Mouse (Mus musculus): Measurements from ENCODE around the gene Nell2. TPM values are rescaled to one million over a fixed set of nuclear protein-coding genes. Genes with fewer than 3 reads are reported as not detected.

Gene Nell2
- polyA plus RNA-seq, 1 experiment from 2014 or later = 166 TPM

- Histone ChIP-seq H3K9me3 (no peaks in the 10 kb centered on the region), H3K4me2 (no peak overlapping the region), H3K4me3 (no peak overlapping the region), H3K27me3 (no peaks in the 10 kb centered on the region), H3K36me3 (no peaks in the 10 kb centered on the region), H3K27ac (replicated peaks) (no peak overlapping the region), H3K4me1 (replicated peaks) (peaks cover 8% of the 10 kb centered on the region; the same call in 1 of the 2 replicates), H3K9ac (no peak overlapping the region)
- 71% methylated on average over 4 of the region's 4 CpGs for WGBS
- no peak for ATAC-seq (ENCODE audit: low read depth)
Observed at GRCm38 (mm10) chr15:95460041-95460566, 68.3 kb downstream of the Nell2 start.

- Histone ChIP-seq H3K36me3 (no peaks in the 10 kb centered on the region), H3K4me2 (no peak overlapping the region), H3K4me1 (replicated peaks) (no peaks in the 10 kb centered on the region; the same call in 1 of the 2 replicates), H3K27me3 (no peaks in the 10 kb centered on the region), H3K9me3 (no peaks in the 10 kb centered on the region), H3K9ac (no peak overlapping the region), H3K4me3 (no peak overlapping the region), H3K27ac (replicated peaks) (no peak overlapping the region)
- no peak for ATAC-seq (ENCODE audit: low read depth)
- 79% methylated on average over 11 of the region's 11 CpGs for WGBS
Observed at GRCm38 (mm10) chr15:95444586-95444985, 83.8 kb downstream of the Nell2 start.

- Histone ChIP-seq H3K9ac (no peak overlapping the region), H3K4me1 (replicated peaks) (peaks cover 7% of the 10 kb centered on the region), H3K36me3 (peaks cover 9% of the 10 kb centered on the region; the same call in 1 of the 2 replicates), H3K27ac (replicated peaks) (no peak overlapping the region), H3K4me2 (no peak overlapping the region), H3K9me3 (no peaks in the 10 kb centered on the region), H3K4me3 (no peak overlapping the region), H3K27me3 (no peaks in the 10 kb centered on the region)
- no peak for ATAC-seq (ENCODE audit: low read depth)
- 82% methylated on average over 4 of the region's 4 CpGs for WGBS
Observed at GRCm38 (mm10) chr15:95437740-95438139, 90.6 kb downstream of the Nell2 start.

GRCm38 (mm10) chr15:95436261-95436660 is 92.1 kb downstream of the Nell2 start:
- WGBS = 85% methylated on average over 1 of the region's 1 CpGs
- Histone ChIP-seq H3K4me1 (replicated peaks) (peaks cover 19% of the 10 kb centered on the region), H3K27ac (replicated peaks) (no peak overlapping the region), H3K4me3 (no peak overlapping the region), H3K36me3 (peaks cover 9% of the 10 kb centered on the region; the same call in 1 of the 2 replicates), H3K4me2 (no peak overlapping the region), H3K9ac (no peak overlapping the region), H3K27me3 (no peaks in the 10 kb centered on the region), H3K9me3 (no peaks in the 10 kb centered on the region)
- ATAC-seq (ENCODE audit: low read depth) = no peak

GRCm38 (mm10) chr15:95431156-95431799 is 97.1 kb downstream of the Nell2 start:
- peaks cover 47% of the 10 kb centered on the region for H3K4me1 ChIP-seq (replicated peaks)
- H3K9me3 ChIP-seq = no peaks in the 10 kb centered on the region
- no peaks in the 10 kb centered on the region for H3K27me3 ChIP-seq
- 28% methylated on average over 13 of the region's 13 CpGs for WGBS
- peak overlapping the region; percentile 74; the same call in 1 of the 2 replicates for H3K27ac ChIP-seq (replicated peaks)
- no peak overlapping the region for H3K9ac ChIP-seq
- no peak overlapping the region for H3K4me2 ChIP-seq
- no peak overlapping the region for H3K4me3 ChIP-seq
- ATAC-seq (ENCODE audit: low read depth) = peak; percentile 44; the same call in 1 of the 2 replicates
- H3K36me3 ChIP-seq = peaks cover 9% of the 10 kb centered on the region; the same call in 1 of the 2 replicates

GRCm38 (mm10) chr15:95430000-95430399 is 98.4 kb downstream of the Nell2 start:
- H3K4me3 ChIP-seq = no peak overlapping the region
- 93% methylated on average over 8 of the region's 8 CpGs for WGBS
- H3K4me2 ChIP-seq = no peak overlapping the region
- no peak for ATAC-seq (ENCODE audit: low read depth)
- H3K4me1 ChIP-seq (replicated peaks) = peaks cover 47% of the 10 kb centered on the region
- H3K9me3 ChIP-seq = no peaks in the 10 kb centered on the region
- no peak overlapping the region for H3K27ac ChIP-seq (replicated peaks)
- peaks cover 6% of the 10 kb centered on the region; the same call in 1 of the 2 replicates for H3K36me3 ChIP-seq
- H3K27me3 ChIP-seq = no peaks in the 10 kb centered on the region
- H3K9ac ChIP-seq = no peak overlapping the region

GRCm38 (mm10) chr15:95428003-95428663 is 100.2 kb downstream of the Nell2 start:
- no peak overlapping the region for H3K4me3 ChIP-seq
- H3K9me3 ChIP-seq = no peaks in the 10 kb centered on the region
- 19% methylated on average over 7 of the region's 7 CpGs for WGBS
- H3K4me1 ChIP-seq (replicated peaks) = peaks cover 44% of the 10 kb centered on the region
- no peaks in the 10 kb centered on the region for H3K36me3 ChIP-seq
- H3K9ac ChIP-seq = no peak overlapping the region
- H3K27ac ChIP-seq (replicated peaks) = peak overlapping the region; percentile 74
- H3K4me2 ChIP-seq = no peak overlapping the region
- ATAC-seq (ENCODE audit: low read depth) = 0 out of 2 replicates have a peak, but pooled peaks have one; percentile 57
- H3K27me3 ChIP-seq = no peaks in the 10 kb centered on the region

GRCm38 (mm10) chr15:95425085-95425484 is 103.3 kb downstream of the Nell2 start:
- no peaks in the 10 kb centered on the region for H3K27me3 ChIP-seq
- ATAC-seq (ENCODE audit: low read depth) = no peak
- no peak overlapping the region for H3K27ac ChIP-seq (replicated peaks)
- WGBS = 78% methylated on average over 7 of the region's 7 CpGs
- no peak overlapping the region for H3K9ac ChIP-seq
- H3K4me3 ChIP-seq = no peak overlapping the region
- H3K36me3 ChIP-seq = peaks cover 13% of the 10 kb centered on the region
- no peaks in the 10 kb centered on the region for H3K9me3 ChIP-seq
- peaks cover 25% of the 10 kb centered on the region for H3K4me1 ChIP-seq (replicated peaks)
- no peak overlapping the region for H3K4me2 ChIP-seq

GRCm38 (mm10) chr15:95422226-95422950 is 106.0 kb downstream of the Nell2 start:
- no peaks in the 10 kb centered on the region for H3K9me3 ChIP-seq
- no peak for ATAC-seq (ENCODE audit: low read depth)
- H3K4me1 ChIP-seq (replicated peaks) = 0 out of 2 replicates have a peak, but pooled peaks cover 3% of the 10 kb centered on the region
- H3K4me3 ChIP-seq = no peak overlapping the region
- no peaks in the 10 kb centered on the region for H3K27me3 ChIP-seq
- H3K27ac ChIP-seq (replicated peaks) = no peak overlapping the region
- 38% methylated on average over 15 of the region's 15 CpGs for whole genome bisulfite sequencing
- H3K4me2 ChIP-seq = no peak overlapping the region
- H3K9ac ChIP-seq = no peak overlapping the region
- H3K36me3 ChIP-seq = peaks cover 26% of the 10 kb centered on the region

GRCm38 (mm10) chr15:95418641-95419040 is 109.7 kb downstream of the Nell2 start:
- peaks cover 30% of the 10 kb centered on the region for H3K36me3 ChIP-seq
- H3K27ac ChIP-seq (replicated peaks) = no peak overlapping the region
- no peaks in the 10 kb centered on the region for H3K27me3 ChIP-seq
- H3K9ac ChIP-seq = no peak overlapping the region
- H3K4me3 ChIP-seq = no peak overlapping the region
- no peaks in the 10 kb centered on the region for H3K4me1 ChIP-seq (replicated peaks)
- H3K9me3 ChIP-seq = no peaks in the 10 kb centered on the region
- 68% methylated on average over 4 of the region's 4 CpGs for WGBS
- H3K4me2 ChIP-seq = no peak overlapping the region
- ATAC-seq (ENCODE audit: low read depth) = no peak

GRCm38 (mm10) chr15:95411949-95412741 is 116.2 kb downstream of the Nell2 start:
- H3K9me3 ChIP-seq = no peaks in the 10 kb centered on the region
- H3K9ac ChIP-seq = no peak overlapping the region
- peaks cover 27% of the 10 kb centered on the region for H3K4me1 ChIP-seq (replicated peaks)
- ATAC-seq (ENCODE audit: low read depth) = no peak
- no peaks in the 10 kb centered on the region for H3K27me3 ChIP-seq
- peaks cover 2% of the 10 kb centered on the region; the same call in 1 of the 2 replicates for H3K36me3 ChIP-seq
- H3K4me3 ChIP-seq = no peak overlapping the region
- H3K4me2 ChIP-seq = no peak overlapping the region
- H3K27ac ChIP-seq (replicated peaks) = peak overlapping the region; percentile 54
- WGBS = 32% methylated on average over 5 of the region's 5 CpGs
